Mouse (Mus musculus): ENCODE data around the gene Slain2.
"Not testable (repeated sequence)": the region's sequence is repeated elsewhere in the genome, so short reads cannot be mapped to it uniquely, and the experiment has no call there.

The Slain2 gene

DNA sequence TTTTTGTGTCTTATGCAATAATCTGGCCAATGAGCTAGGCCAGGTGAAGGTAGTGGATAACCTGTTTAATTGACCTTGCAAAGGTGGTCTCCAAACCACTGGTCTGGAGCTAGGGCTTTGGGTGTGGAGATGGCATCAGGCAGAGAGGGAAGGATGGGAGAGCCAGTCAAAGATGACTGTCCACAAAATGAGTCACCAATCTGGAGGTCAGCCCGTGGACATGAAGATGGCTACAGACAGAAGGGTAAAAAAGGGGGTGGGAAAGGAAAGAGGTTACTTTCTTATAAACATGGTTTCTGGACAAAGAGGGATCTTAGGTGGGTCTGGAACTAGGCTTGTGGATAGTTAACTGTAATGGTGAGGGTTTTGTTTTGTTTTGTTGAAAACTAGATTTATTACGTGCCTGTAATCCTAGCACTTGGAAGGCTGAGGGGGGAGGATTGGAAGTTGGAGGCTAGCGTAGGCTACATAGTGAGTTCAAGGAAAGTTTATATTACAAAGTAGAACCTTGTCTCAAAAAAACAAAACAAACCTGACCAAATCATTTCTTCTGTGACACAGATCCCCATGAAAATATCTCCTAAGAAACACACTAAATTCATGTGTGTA lies 40.0 kb downstream of the Slain2 start:
- DNase-seq = no peak

DNA sequence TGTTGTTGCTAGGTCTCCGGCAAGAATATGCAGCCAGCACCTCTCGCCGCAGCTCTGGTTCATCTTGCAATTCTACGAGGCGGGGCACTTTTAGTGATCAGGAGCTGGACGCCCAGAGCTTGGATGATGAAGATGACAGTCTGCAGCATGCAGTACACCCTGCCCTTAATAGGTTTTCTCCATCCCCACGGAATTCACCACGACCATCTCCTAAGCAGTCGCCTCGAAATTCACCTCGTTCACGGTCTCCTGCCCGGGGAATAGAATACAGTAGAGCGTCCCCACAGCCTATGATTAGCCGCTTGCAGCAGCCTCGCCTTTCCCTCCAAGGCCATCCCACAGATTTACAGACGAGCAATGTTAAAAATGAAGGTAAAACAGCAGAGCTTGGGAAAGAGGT lies 43.2 kb downstream of the Slain2 start:
- DNase-seq = no peak

- DNase-seq = no peak
Measured at GRCm38 (mm10) chr5:72960096-72960495, 46.0 kb downstream of the Slain2 start.

DNA sequence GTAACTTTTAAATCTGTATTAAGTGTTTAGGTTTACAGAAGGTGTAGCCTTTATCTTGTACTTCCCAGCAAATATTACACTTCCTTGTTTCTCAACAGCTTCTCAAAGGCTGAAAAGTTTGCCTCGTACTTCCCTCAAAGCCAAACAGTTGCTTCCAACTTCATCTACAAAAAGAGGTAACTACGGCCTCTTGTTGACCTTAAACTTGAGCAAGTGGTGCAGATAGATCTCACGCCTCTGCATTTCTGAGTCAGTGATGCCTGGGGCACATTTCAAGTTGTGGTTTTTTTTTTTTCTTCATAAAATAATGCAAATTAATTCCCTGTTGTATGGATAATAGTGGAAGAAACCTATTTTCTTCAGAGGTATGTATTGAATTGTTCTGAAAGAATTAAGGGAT lies 51.6 kb downstream of the Slain2 start:
- DNase-seq = no peak

GRCm38 (mm10) chr5:72972435-72972834 lies 58.3 kb downstream of the Slain2 start:
- no peak for DNase-seq

DNA sequence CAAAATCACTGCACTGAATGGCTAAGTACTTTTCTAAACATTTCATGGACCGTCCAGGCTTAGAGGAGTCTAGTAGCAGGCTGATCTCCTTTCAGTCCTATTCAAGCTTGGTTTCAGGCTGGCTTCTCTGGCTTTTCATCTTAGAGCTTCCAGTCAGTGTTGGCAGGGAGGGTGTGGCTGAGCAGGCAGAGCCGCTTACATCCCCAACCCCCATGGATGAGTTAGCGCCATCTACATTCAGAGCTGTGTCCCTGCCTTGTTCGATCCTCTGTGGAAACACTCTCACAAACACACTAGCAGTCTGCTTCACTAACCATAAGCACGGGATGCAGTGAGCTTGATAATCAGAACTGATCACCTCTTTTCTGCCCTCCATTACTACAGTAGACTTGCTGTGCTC lies 58.8 kb downstream of the Slain2 start:
- DNase-seq = no peak

DNA sequence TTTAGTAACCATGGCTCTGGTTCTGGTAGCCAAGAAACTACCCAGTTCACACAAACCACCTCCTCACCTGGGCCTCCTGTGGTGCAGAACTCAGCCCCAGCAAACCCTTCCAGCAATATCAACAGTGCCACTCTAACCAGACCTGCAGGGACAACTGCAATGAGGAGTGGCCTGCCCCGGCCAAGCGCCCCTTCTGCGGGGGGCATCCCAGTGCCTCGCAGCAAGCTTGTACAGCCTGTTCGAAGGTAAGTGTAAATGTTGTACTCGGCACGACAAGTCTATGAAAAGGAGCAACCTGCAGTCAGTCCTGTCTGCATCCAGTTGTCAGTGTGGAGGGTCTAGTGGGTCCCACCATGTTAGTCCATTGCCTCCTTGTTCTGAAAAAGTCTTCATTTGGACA lies 60.5 kb downstream of the Slain2 start, which contains the start of gene Gm10135:
Gene Gm10135, minus strand, starts transcription at position 101 of the 400 bp plus-strand sequence.
- DNase-seq = no peak

GRCm38 (mm10) chr5:72975996-72976395 lies 61.9 kb downstream of the Slain2 start:
- DNase-seq = no peak

DNA sequence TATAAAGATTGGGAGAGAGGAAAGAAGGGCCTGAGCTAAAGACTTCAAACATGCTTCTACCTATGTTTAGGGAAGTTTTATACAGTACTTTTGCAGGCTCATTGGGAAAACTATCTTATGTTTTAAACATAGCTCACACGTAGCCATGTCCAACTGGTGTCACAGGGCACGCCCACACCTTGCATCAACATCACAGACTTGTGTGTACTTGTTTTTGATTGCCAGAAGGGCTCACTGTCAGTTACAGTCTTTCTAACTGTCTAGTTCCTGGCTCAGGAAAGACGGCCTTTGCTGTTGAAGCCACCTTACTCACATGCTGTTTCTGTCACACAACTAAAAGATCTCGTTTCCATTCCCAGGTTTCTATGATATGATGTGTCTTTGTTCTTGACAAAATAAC lies 62.4 kb downstream of the Slain2 start:
- no peak for DNase-seq

GRCm38 (mm10) chr5:72984091-72984490 lies 70.0 kb downstream of the Slain2 start:
- peak; percentile 25 to 43 for DNase-seq

DNA sequence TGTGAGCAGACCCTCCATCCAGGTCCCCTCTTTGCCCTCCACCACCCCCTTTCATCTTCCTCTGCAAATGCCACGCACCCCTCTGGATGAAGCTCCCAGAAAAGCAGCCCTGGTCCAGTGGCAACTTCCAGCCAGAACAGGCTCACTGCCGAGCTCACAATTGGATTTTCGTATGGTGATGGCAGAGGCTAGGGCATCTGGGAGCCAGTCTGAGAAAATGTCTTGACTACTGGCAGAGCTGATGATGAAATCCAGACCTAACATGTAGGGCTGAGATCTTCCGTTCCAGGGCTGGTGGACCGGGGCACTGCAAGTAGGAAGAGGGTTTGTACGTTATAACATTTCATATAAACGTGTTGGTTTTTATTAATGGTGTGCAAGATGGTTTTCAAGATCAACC lies 73.7 kb downstream of the Slain2 start:
- no peak for DNase-seq

- DNase-seq = no peak
Measured at GRCm38 (mm10) chr5:72989756-72990155, 75.7 kb downstream of the Slain2 start.

GRCm38 (mm10) chr5:72992474-72992873 lies 78.4 kb downstream of the Slain2 start:
- no peak for DNase-seq

- DNase-seq = no peak
Measured at GRCm38 (mm10) chr5:72994424-72994823, 80.3 kb downstream of the Slain2 start.

GRCm38 (mm10) chr5:72994928-72995327 lies 80.8 kb downstream of the Slain2 start:
- no peak for DNase-seq

- no peak for DNase-seq
Measured at GRCm38 (mm10) chr5:72995379-72995778, 81.3 kb downstream of the Slain2 start.

GRCm38 (mm10) chr5:72998546-72998945 lies 84.4 kb downstream of the Slain2 start:
- not testable (repeated sequence) for DNase-seq

- DNase-seq = no peak
Measured at GRCm38 (mm10) chr5:73004046-73004445, 89.9 kb downstream of the Slain2 start.

DNA sequence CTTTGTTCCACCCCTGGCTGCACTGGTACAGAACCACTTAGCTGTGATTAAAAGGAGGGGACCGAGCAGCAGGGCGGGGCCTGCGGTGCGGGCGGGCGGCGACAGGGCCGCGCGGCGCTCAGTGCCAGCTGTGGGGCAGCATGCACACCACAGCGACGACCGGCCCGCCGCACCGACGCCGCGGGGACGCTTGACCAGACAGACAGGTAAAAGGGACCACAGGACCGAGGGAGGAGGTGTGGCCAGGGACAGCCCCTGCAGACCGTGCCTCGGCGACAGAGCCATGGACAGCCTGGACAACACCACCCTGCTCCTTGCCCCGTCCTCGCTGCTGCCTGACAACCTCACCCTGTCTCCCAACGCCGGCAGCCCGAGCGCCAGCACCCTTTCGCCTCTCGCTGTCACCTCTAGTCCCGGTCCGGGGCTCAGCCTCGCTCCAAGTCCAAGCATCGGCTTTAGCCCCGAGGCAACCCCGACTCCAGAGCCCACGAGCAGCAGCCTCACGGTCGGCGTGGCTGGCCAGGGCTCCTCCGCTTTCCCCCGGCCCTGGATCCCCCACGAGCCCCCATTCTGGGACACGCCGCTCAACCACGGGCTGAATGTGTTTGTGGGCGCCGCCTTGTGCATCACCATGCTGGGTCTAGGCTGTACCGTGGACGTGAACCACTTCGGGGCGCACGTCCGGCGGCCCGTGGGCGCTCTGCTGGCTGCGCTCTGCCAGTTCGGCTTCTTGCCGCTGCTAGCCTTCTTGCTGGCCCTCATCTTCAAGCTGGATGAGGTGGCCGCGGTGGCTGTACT lies 92.9 kb downstream of the Slain2 start, which contains the start of gene Slc10a4:
Gene Slc10a4, plus strand, starts transcription at position 100 of the 798 bp plus-strand sequence.
- peak; percentile 11 to 17 for DNase-seq

- no peak for DNase-seq
Measured at GRCm38 (mm10) chr5:73007582-73007959, 93.5 kb downstream of the Slain2 start.

DNA sequence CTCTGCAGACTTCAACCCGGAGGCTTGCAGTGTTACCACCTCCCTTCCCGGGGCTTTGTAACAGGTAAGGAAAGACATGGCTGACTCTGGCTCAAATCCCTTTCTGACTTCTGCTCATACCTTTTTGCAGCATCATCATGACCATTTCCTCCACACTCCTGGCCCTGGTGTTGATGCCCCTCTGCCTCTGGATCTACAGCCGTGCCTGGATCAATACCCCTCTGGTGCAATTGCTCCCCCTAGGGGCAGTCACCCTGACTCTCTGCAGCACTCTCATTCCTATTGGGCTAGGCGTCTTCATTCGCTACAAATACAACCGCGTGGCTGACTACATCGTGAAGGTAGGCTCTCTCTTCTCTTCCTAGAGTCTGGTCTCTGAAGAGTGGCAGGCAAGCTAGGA lies 94.1 kb downstream of the Slain2 start:
- peak; percentile 30 to 39 for DNase-seq

DNA sequence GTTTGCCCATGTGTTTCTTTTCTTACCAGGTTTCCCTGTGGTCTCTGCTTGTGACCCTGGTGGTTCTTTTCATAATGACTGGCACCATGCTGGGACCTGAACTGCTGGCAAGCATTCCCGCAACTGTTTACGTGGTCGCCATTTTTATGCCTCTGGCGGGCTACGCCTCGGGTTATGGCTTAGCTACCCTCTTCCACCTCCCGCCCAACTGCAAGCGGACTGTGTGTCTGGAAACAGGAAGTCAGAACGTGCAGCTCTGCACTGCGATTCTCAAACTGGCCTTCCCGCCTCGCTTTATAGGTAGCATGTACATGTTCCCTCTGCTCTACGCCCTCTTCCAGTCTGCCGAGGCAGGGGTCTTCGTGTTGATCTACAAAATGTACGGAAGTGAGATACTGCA lies 97.7 kb downstream of the Slain2 start:
- not testable (repeated sequence) for DNase-seq

GRCm38 (mm10) chr5:73012884-73013610 lies 98.9 kb downstream of the Slain2 start:
- not testable (repeated sequence) for DNase-seq

Data from B cell, adult 2 months (primary cell).